Mouse (Mus musculus) olfactory bulb, adult 2 months (tissue): ENCODE results near the gene Tcp1. TPM values are rescaled to one million over a fixed set of nuclear protein-coding genes. Genes with fewer than 3 reads are reported as not detected.

Experiments used
- H3K27ac ChIP-seq: fragments of 200-500 bp; 2 replicates; pipeline ENCODE4 v1.5.1; 2012; ENCODE audit warnings: low read depth, low read length; ENCODE audit not compliant: insufficient read depth
- H3K4me1 ChIP-seq: fragments of 200-500 bp; 2 replicates; pipeline ENCODE4 v1.6.1; 2012; ENCODE audit warnings: low read length; ENCODE audit not compliant: control insufficient read depth, insufficient read depth
- H3K4me3 ChIP-seq: fragments of 200-500 bp; 2 replicates; pipeline ENCODE4 v1.5.1; 2012; ENCODE audit warnings: mild to moderate bottlenecking, low read depth, low read length, moderate library complexity; ENCODE audit not compliant: insufficient read depth
- CTCF ChIP-seq: fragments of 200-500 bp; IDR thresholded peaks from 2 replicates; pipeline ENCODE4 v1.5.1; 2012; ENCODE audit warnings: low read depth, mild to moderate bottlenecking, low read length, moderate library complexity; ENCODE audit not compliant: insufficient read depth
- POLR2A ChIP-seq: fragments of 200-500 bp; IDR thresholded peaks from 2 replicates; pipeline ENCODE4 v1.6.1; 2012; ENCODE audit warnings: mild to moderate bottlenecking, low read depth, low read length, moderate library complexity; ENCODE audit not compliant: insufficient read depth
- WGBS: fragments of 180-500 bp; shearing (Covaris S2); methylation state at CpG from one replicate; pipeline ENCODE4 v1.1.7; 2018; 5-methylcytosine and 5-hydroxymethylcytosine counted together
- polyA plus RNA-seq: library from polyadenylated mRNA; stranded (reverse); fragments of >200 nt; gene quantifications from 2 replicates; pipeline ENCODE4 v1.2.4, GENCODE M21; 2012; ENCODE audit warnings: low replicate concordance; ENCODE audit not compliant: missing spikeins, insufficient read depth, insufficient read length

Gene Tcp1
- polyA plus RNA-seq: 471 TPM in 1 of 2 replicates, not detected in the other

DNA sequence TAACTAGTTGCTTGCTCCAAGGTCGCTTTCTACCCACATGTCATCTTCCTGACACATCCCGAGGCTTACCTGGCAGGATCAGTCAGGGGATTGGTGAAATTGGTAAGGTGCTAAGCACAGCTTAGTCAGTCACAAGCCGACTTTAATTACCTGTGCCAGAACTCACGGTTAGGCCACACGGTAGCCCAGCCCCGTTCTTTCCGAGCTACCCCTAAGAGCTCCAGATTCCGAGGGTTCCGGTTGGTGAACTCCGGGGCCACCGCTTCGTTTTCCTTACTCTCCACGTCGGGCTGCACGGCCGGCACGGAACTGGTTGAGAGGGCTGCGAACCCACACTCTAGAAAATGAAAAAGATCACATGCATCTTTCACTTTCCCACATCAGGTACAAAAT lies at the start of gene Tcp1:
Gene Tcp1, plus strand, starts transcription at position 214 of the 393 bp plus-strand sequence.
- no peak for TF ChIP-seq POLR2A
- no peak for TF ChIP-seq CTCF
- Histone ChIP-seq H3K4me3 (peak within 1 kb of the TSS; percentile 84), H3K4me1 (no peaks in the 10 kb centered on the region), H3K27ac (peak within 1 kb of the TSS; percentile 48)
- WGBS: under 1% methylated on average over 18 of the region's 18 CpGs

DNA sequence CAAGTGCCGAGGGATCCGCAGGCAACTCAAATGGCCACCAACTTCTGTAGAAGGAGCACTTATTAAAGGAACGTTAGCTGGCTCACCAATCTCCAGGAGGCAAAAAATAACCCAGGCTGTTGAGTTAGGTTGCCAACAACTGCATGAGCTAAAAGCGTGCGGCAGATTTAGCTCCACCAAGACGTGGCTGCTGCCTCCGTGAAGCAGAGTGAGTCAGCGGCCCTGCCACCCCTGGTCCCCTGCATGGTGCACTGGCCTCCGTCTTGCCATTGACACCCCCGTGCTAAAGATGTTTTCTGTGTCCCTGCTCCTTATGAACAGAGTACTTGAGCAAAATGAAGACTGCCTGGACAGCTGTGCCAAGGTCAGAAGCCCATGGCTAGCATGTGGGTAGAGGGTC lies 48.6 kb upstream of the Tcp1 start:
- 27% methylated on average over 10 of the region's 10 CpGs for WGBS
- peak overlapping the region; percentile 52 for H3K27ac ChIP-seq
- peaks cover 14% of the 10 kb centered on the region for H3K4me1 ChIP-seq
- no peak for TF ChIP-seq POLR2A
- TF ChIP-seq CTCF: no peak
- H3K4me3 ChIP-seq: no peak overlapping the region

DNA sequence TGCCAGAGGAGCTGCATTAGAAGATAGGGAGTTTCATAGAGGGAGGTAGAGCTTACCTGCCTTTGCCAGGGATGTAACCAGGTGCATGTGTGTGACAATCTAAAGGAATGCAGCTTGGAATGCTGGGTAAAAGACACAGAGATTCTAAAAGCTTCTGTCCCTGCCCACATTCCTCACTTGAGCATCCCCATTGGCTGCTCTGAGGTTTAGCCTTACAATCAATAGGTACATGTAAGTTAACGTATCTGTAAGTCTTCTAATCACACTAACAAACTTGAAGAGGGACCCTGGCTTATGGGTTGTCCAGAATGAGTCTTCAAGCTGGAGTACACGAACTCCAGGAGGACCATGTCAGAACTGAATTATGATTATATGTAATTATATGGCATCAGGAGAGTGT lies 47.5 kb upstream of the Tcp1 start, which contains the start of gene Mas1:
Gene Mas1, minus strand, starts transcription at position 101 of the 400 bp plus-strand sequence.
- no peak for TF ChIP-seq POLR2A
- no peak for TF ChIP-seq CTCF
- Histone ChIP-seq H3K27ac (peak within 1 kb of the TSS; percentile 52), H3K4me1 (peaks cover 20% of the 10 kb centered on the region), H3K4me3 (no peak within 1 kb of the TSS)
- WGBS: 54% methylated on average over 2 of the region's 2 CpGs

DNA sequence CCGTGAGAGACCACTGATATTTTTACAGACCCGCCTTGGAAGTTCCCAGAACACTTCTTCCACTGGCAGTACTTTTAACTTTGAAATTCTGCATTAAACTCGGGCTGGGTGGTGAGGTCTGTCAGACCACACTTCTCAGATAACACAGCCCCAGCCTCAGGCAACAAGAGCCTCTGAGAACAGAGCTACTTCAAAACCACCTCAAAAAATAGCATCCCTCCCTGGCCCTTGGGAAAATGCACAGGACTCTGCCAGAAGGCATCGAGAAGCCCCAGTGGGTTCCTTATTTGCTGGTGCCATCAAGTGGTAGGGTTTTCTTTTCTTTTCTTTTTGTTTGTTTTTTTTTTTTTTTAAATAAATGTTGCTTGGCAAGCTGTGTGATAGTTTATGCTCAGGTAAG lies 46.9 kb upstream of the Tcp1 start:
- Histone ChIP-seq H3K27ac (no peak overlapping the region), H3K4me3 (no peak overlapping the region), H3K4me1 (peaks cover 20% of the 10 kb centered on the region)
- no peak for TF ChIP-seq POLR2A
- no peak for TF ChIP-seq CTCF
- WGBS: 27% methylated on average over 4 of the region's 4 CpGs

DNA sequence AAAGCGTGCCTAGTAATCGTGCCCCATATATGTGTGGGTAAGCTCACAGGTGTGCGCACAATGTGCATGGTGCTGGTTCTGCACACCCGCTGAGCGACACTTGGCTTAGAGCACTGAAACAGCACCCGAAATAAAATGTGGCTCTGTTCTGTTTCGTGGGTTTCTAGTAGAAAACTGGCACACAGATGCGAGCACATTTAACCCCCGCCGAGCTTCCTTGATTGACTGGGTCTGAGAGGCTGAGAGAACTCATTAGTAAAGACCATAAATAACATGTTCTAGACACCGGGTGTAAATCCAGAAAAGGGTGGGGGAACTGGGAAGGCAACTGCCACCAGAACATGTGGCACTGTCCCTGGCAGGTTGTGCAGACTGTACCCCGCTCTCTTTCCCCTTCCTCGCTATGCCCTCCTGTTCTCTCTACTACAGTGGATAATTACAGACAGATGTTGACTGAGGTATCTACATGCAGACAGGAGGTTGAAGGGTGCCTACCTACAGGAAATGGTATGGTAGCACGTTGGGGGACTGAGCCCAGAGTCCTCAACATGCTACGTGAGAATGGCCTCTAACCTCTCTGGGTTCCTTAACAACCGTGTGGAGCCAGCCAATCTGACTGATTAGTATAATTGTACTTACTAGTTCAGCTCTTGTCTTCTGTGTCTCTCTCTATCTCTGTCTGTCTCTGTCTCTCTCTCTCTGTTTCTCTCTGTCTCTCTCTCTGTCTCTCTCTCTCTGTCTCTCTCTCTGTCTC lies 43.0 kb upstream of the Tcp1 start:
- TF ChIP-seq CTCF (no peak), POLR2A (no peak)
- Histone ChIP-seq H3K4me3 (0 out of 2 replicates have a peak overlapping the region, but pooled peaks have one; percentile 4), H3K27ac (no peak overlapping the region), H3K4me1 (peaks cover 16% of the 10 kb centered on the region)
- 28% methylated on average over 16 of the region's 16 CpGs for WGBS

GRCm38 (mm10) chr17:12875734-12876133 lies 39.8 kb upstream of the Tcp1 start, which contains the start of gene Mrgprh:
Gene Mrgprh, plus strand, starts transcription at chr17:12876034.
- 82% methylated on average over 5 of the region's 5 CpGs for WGBS
- H3K4me3 ChIP-seq: no peak within 1 kb of the TSS
- H3K27ac ChIP-seq: no peak within 1 kb of the TSS
- no peak for TF ChIP-seq CTCF
- no peak for TF ChIP-seq POLR2A
- H3K4me1 ChIP-seq: peaks cover 20% of the 10 kb centered on the region

DNA sequence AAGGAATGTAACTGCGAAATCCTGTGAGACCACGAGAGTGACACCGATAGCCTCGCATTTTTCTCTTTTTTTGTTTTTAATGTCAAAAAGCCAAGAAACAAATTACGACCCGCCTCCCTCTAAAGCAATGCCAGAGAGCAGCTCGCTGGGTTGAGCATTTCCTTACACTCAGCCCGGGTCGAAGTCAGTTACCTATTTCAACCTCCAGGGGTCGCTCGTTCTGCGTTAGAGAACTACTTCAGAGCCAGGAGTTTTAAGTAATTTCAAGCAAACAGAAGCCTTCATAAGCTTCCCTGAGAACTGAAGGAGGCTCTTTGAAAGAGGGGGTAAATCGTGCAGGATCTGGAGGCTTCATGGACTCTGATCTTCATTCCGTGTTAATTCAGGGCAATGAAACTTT lies 35.3 kb upstream of the Tcp1 start:
- Histone ChIP-seq H3K4me1 (peaks cover 4% of the 10 kb centered on the region), H3K4me3 (no peak overlapping the region), H3K27ac (no peak overlapping the region)
- TF ChIP-seq CTCF (no peak), POLR2A (no peak)
- WGBS: 1% methylated on average over 14 of the region's 14 CpGs

DNA sequence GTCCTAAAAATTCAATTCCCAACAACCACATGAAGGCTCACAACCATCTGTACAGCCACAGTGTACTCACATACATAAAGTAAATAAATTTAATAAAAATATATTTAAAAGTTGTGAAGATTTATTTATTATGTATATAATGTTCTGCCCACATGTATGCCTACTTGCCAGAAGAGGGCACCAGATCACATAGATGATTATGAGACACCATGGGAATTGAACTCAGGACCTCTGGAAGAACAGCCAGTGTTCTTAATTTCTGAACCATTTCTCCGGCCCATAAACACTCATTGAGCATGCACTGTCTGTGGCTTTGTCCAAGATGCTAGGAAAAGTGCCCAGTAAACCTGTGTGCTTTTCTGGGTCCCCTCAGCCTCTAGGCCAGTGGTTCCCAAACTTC lies 34.3 kb upstream of the Tcp1 start:
- WGBS: 74% methylated on average over 1 of the region's 1 CpGs
- TF ChIP-seq POLR2A (no peak), CTCF (no peak)

GRCm38 (mm10) chr17:12886620-12887019 lies 28.9 kb upstream of the Tcp1 start:
- no peak overlapping the region for H3K27ac ChIP-seq
- WGBS: 58% methylated on average over 6 of the region's 6 CpGs
- TF ChIP-seq POLR2A (no peak), CTCF (no peak)
- H3K4me1 ChIP-seq: no peaks in the 10 kb centered on the region
- H3K4me3 ChIP-seq: no peak overlapping the region

More for the DNA sequence above, 34.3 kb upstream of the Tcp1 start:
- H3K4me3 ChIP-seq: no peak overlapping the region
- H3K27ac ChIP-seq: no peak overlapping the region
- peaks cover 4% of the 10 kb centered on the region for H3K4me1 ChIP-seq
